Mouse (Mus musculus) lung, embryonic 16.5 days (tissue): Measurements from ENCODE around the gene Mslnl. TPM values are rescaled to one million over a fixed set of nuclear protein-coding genes. Genes with fewer than 3 reads are reported as not detected.
A peak's percentile ranks its signal among the peaks of the same experiment; 100 is the strongest.

Experiments
- ATAC-seq: fragments of 200-750 bp; cut with Nextera tagmentation; 2 replicates; pipeline ENCODE4 v1.8.0; 2017; ENCODE audit warnings: low read depth, mild to moderate bottlenecking, moderate library complexity
- H3K27ac ChIP-seq: fragments of 300-500 bp; sonication (generic); 2 replicates; pipeline ENCODE4 v1.5.1; 2014; ENCODE audit warnings: mild to moderate bottlenecking, control low read depth, low read length
- H3K27me3 ChIP-seq: fragments of 300-500 bp; sonication (generic); 2 replicates; pipeline ENCODE4 v1.6.1; 2014; ENCODE audit warnings: low read depth, low read length, mixed read lengths; ENCODE audit not compliant: control insufficient read depth, insufficient read depth
- H3K36me3 ChIP-seq: fragments of 300-500 bp; sonication (generic); 2 replicates; pipeline ENCODE4 v1.6.1; 2014; ENCODE audit warnings: low read length; ENCODE audit not compliant: control insufficient read depth, insufficient read depth
- H3K4me1 ChIP-seq: fragments of 300-500 bp; sonication (generic); replicated peaks from 2 replicates; pipeline ENCODE4 v1.6.1; 2014; ENCODE audit warnings: low read length, mixed read lengths; ENCODE audit not compliant: control insufficient read depth, insufficient read depth
- H3K4me2 ChIP-seq: fragments of 300-500 bp; sonication (generic); 2 replicates; pipeline ENCODE4 v1.6.1; 2014; ENCODE audit warnings: low read depth, low read length, control low read depth
- H3K4me3 ChIP-seq: fragments of 300-500 bp; sonication (generic); 2 replicates; pipeline ENCODE4 v1.5.1; 2014; ENCODE audit warnings: mild to moderate bottlenecking, low read length, control low read depth
- H3K9ac ChIP-seq: fragments of 300-500 bp; sonication (generic); 2 replicates; pipeline ENCODE4 v1.6.1; 2014; ENCODE audit warnings: low read length, control low read depth
- H3K9me3 ChIP-seq: fragments of 300-500 bp; sonication (generic); 2 replicates; pipeline ENCODE4 v1.6.1; 2016; ENCODE audit warnings: low read length; ENCODE audit not compliant: control insufficient read depth
- WGBS: fragments of 180-500 bp; shearing (Covaris S2); extraction: QIAGEN DNeasy Blood & Tissue Kit; methylation state at CpG from one replicate; pipeline ENCODE4 v1.1.7; 2014; 5-methylcytosine and 5-hydroxymethylcytosine counted together
- polyA plus RNA-seq: library from polyadenylated mRNA; unstranded; fragments of >200 nt; fragmentation: Nextera tagmentation; extraction: Ambion mirVana; gene quantifications from 2 replicates; pipeline ENCODE4 v1.2.1, GENCODE M21; 2015

Mslnl gene
- polyA plus RNA-seq, 1 experiment from 2014 or later, result 1.4 TPM

- Histone ChIP-seq H3K9me3 (no peaks in the 10 kb centered on the region), H3K9ac (no peak overlapping the region), H3K4me2 (no peak overlapping the region), H3K4me3 (no peak overlapping the region), H3K27me3 (peaks cover 18% of the 10 kb centered on the region), H3K27ac (no peak overlapping the region), H3K36me3 (peaks cover 8% of the 10 kb centered on the region), H3K4me1 (peaks cover 10% of the 10 kb centered on the region)
- ATAC-seq, result no peak
- WGBS, result 4% methylated on average over 6 of the region's 6 CpGs
Observed at GRCm38 (mm10) chr17:25716130-25716529, 19.7 kb upstream of the Mslnl start.

- 2% methylated on average over 45 of the region's 45 CpGs for WGBS
- no peak within 1 kb of the TSS for H3K27ac ChIP-seq
- ATAC-seq, result peak; percentile 68
- H3K36me3 ChIP-seq, result peaks cover 8% of the 10 kb centered on the region
- H3K27me3 ChIP-seq, result peaks cover 18% of the 10 kb centered on the region
- no peaks in the 10 kb centered on the region for H3K9me3 ChIP-seq
- peak within 1 kb of the TSS; percentile 49 for H3K9ac ChIP-seq
- peak within 1 kb of the TSS; percentile 46 for H3K4me3 ChIP-seq
- H3K4me2 ChIP-seq, result peak within 1 kb of the TSS; percentile 75
- H3K4me1 ChIP-seq, result peaks cover 10% of the 10 kb centered on the region
Observed at GRCm38 (mm10) chr17:25716711-25717637, 18.9 kb upstream of the Mslnl start, which contains the start of gene Gng13. Gene Gng13, plus strand, starts transcription at chr17:25717171.

GRCm38 (mm10) chr17:25717691-25718090 lies 18.2 kb upstream of the Mslnl start:
- H3K36me3 ChIP-seq, result peaks cover 9% of the 10 kb centered on the region
- H3K9ac ChIP-seq, result peak overlapping the region; percentile 49; the same call in 1 of the 2 replicates
- no peaks in the 10 kb centered on the region for H3K9me3 ChIP-seq
- no peak overlapping the region for H3K27ac ChIP-seq
- peaks cover 10% of the 10 kb centered on the region for H3K4me1 ChIP-seq
- H3K27me3 ChIP-seq, result peaks cover 18% of the 10 kb centered on the region
- peak overlapping the region; percentile 75 for H3K4me2 ChIP-seq
- WGBS, result 8% methylated on average over 6 of the region's 6 CpGs
- ATAC-seq, result peak; percentile 27; the same call in 1 of the 2 replicates
- H3K4me3 ChIP-seq, result peak overlapping the region; percentile 46

- H3K4me3 ChIP-seq, result no peak overlapping the region
- ATAC-seq, result no peak
Observed at GRCm38 (mm10) chr17:25721476-25721875, 14.4 kb upstream of the Mslnl start.

GRCm38 (mm10) chr17:25723470-25723869 lies 12.4 kb upstream of the Mslnl start:
- 92% methylated on average over 19 of the region's 19 CpGs for WGBS
- no peaks in the 10 kb centered on the region for H3K27me3 ChIP-seq
- no peak overlapping the region for H3K4me3 ChIP-seq
- H3K4me1 ChIP-seq, result peaks cover 13% of the 10 kb centered on the region
- no peak overlapping the region for H3K27ac ChIP-seq
- peaks cover 19% of the 10 kb centered on the region for H3K36me3 ChIP-seq
- H3K9me3 ChIP-seq, result no peaks in the 10 kb centered on the region
- no peak overlapping the region for H3K4me2 ChIP-seq
- no peak for ATAC-seq
- no peak overlapping the region for H3K9ac ChIP-seq

More at GRCm38 (mm10) chr17:25721476-25721875, 14.4 kb upstream of the Mslnl start:
- H3K9me3 ChIP-seq, result no peaks in the 10 kb centered on the region
- H3K4me2 ChIP-seq, result no peak overlapping the region
- H3K27ac ChIP-seq, result no peak overlapping the region
- H3K36me3 ChIP-seq, result peaks cover 19% of the 10 kb centered on the region
- no peak overlapping the region for H3K9ac ChIP-seq
- WGBS, result 90% methylated on average over 5 of the region's 5 CpGs
- H3K27me3 ChIP-seq, result peaks cover 14% of the 10 kb centered on the region
- H3K4me1 ChIP-seq, result peaks cover 13% of the 10 kb centered on the region

GRCm38 (mm10) chr17:25723919-25724318 lies 11.9 kb upstream of the Mslnl start:
- peaks cover 15% of the 10 kb centered on the region for H3K4me1 ChIP-seq
- 69% methylated on average over 7 of the region's 7 CpGs for WGBS
- no peaks in the 10 kb centered on the region for H3K9me3 ChIP-seq
- H3K36me3 ChIP-seq, result peaks cover 19% of the 10 kb centered on the region
- ATAC-seq, result no peak
- no peak overlapping the region for H3K9ac ChIP-seq
- no peak overlapping the region for H3K27ac ChIP-seq
- no peak overlapping the region for H3K4me3 ChIP-seq
- no peaks in the 10 kb centered on the region for H3K27me3 ChIP-seq
- no peak overlapping the region for H3K4me2 ChIP-seq

GRCm38 (mm10) chr17:25725264-25725663 lies 10.6 kb upstream of the Mslnl start:
- peaks cover 15% of the 10 kb centered on the region for H3K4me1 ChIP-seq
- no peak overlapping the region for H3K4me3 ChIP-seq
- no peak overlapping the region for H3K4me2 ChIP-seq
- ATAC-seq, result no peak
- H3K9ac ChIP-seq, result no peak overlapping the region
- H3K27me3 ChIP-seq, result no peaks in the 10 kb centered on the region
- no peaks in the 10 kb centered on the region for H3K9me3 ChIP-seq
- 84% methylated on average over 6 of the region's 6 CpGs for WGBS
- H3K36me3 ChIP-seq, result peaks cover 21% of the 10 kb centered on the region
- no peak overlapping the region for H3K27ac ChIP-seq

GRCm38 (mm10) chr17:25727265-25728008 lies 8.4 kb upstream of the Mslnl start, which contains the start of the genes Chtf18 and Rpusd1:
Gene Chtf18, minus strand, starts transcription at chr17:25727419.
Gene Rpusd1, plus strand, starts transcription at chr17:25727670.
- peak; percentile 99 for ATAC-seq

GRCm38 (mm10) chr17:25728009-25728270 lies 7.9 kb upstream of the Mslnl start:
- ATAC-seq, result no peak
- Histone ChIP-seq H3K4me2 (peak overlapping the region; percentile 96), H3K27ac (peak overlapping the region; percentile 45), H3K9me3 (no peaks in the 10 kb centered on the region), H3K4me1 (peaks cover 15% of the 10 kb centered on the region), H3K9ac (peak overlapping the region; percentile 93), H3K36me3 (peaks cover 17% of the 10 kb centered on the region), H3K27me3 (no peaks in the 10 kb centered on the region), H3K4me3 (peak overlapping the region; percentile 79)
- WGBS, result 11% methylated on average over 4 of the region's 4 CpGs

More at GRCm38 (mm10) chr17:25727265-25728008, 8.4 kb upstream of the Mslnl start, which contains the start of the genes Chtf18 and Rpusd1:
- H3K9me3 ChIP-seq, result no peaks in the 10 kb centered on the region
- peak within 1 kb of the TSS; percentile 93 for H3K9ac ChIP-seq
- 1% methylated on average over 37 of the region's 37 CpGs for WGBS
- H3K27me3 ChIP-seq, result no peaks in the 10 kb centered on the region
- peaks cover 15% of the 10 kb centered on the region for H3K4me1 ChIP-seq
- H3K4me3 ChIP-seq, result peak within 1 kb of the TSS; percentile 79
- peak within 1 kb of the TSS; percentile 45 for H3K27ac ChIP-seq
- H3K4me2 ChIP-seq, result peak within 1 kb of the TSS; percentile 96
- peaks cover 20% of the 10 kb centered on the region for H3K36me3 ChIP-seq
